Mouse (Mus musculus): ENCODE measurements around the gene Zbtb20.

Gene Zbtb20

GRCm38 (mm10) chr16:43297953-43298596 is 422.4 kb downstream of the Zbtb20 start:
- no peak for DNase-seq (ENCODE audit: low spot score)

GRCm38 (mm10) chr16:43300420-43300819 is 424.7 kb downstream of the Zbtb20 start:
- no peak for DNase-seq (ENCODE audit: low spot score)

- no peak for DNase-seq (ENCODE audit: low spot score)
These were observed 426.5 kb downstream of the Zbtb20 start for GRCm38 (mm10) chr16:43302171-43302570.

GRCm38 (mm10) chr16:43303245-43304197 is 427.8 kb downstream of the Zbtb20 start:
- peak; percentile 40 for DNase-seq (ENCODE audit: low spot score)

DNA sequence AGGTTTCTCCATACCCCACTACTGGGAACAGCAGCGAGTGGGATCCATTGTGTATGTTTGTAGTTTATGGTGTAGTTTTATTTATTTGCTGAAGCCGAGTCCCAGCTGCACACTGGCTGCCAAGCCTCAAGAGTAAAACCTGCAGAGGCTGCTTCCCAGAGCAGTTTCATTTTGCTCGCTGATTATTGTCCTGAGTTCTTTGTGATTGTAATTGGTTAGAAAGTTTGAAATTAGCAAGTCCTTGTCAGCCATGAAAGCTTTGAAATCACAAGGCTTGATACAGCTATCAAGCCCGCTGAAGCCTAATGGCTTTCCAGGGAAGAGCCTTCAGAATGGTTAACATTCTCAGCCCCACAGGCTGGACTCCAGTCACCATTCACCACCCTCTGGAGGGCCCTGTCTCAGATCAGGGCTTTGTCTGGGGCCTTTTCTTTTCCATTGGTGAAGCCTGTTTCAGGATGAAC is 434.3 kb downstream of the Zbtb20 start:
- DNase-seq (ENCODE audit: low spot score), result no peak

DNA sequence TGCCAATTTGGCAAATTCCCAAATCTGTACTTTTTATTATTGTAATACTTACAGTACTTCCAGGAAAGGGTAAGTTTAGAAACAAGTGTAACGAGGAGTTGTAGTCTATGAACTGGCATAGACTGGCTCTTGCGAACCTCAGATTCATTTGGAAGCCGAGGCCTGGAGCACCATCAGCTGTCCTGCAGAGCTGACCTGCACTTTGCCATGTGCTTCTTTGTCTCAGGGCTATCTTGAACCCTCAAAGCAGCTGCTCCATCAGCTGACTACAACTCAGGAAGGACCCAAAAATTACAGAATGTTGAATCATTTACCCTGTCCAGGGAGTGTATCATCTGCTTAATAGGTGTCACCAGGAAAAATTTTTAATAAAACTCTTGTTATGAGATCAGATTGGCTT is 448.3 kb downstream of the Zbtb20 start:
- DNase-seq (ENCODE audit: low spot score), result no peak

- no peak for DNase-seq (ENCODE audit: low spot score)
These were observed 452.5 kb downstream of the Zbtb20 start for GRCm38 (mm10) chr16:43328221-43328620.

DNA sequence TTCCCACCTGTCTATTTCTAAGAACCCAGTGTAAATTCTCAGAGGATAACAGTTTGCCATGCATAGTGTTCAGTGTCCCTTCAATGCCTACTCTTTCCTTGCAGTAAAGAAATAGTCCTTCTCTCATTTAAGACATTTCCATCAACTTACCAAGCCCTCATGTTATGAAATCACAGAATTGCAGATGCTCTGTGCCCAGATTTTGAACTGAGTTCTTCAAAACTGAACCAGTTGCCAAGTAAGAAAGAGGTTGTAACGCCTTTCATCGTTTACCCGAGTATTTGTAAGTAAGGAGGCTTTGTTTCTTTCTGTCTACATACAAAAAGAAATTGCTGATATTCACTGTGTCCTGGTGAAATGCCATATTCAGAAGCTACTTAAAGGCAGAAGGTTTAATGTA is 454.5 kb downstream of the Zbtb20 start:
- DNase-seq (ENCODE audit: low spot score), result no peak

GRCm38 (mm10) chr16:43331440-43331839 is 455.8 kb downstream of the Zbtb20 start:
- no peak for DNase-seq (ENCODE audit: low spot score)

- no peak for DNase-seq (ENCODE audit: low spot score)
These were observed 457.1 kb downstream of the Zbtb20 start for GRCm38 (mm10) chr16:43332734-43333133.

GRCm38 (mm10) chr16:43333265-43333664 is 457.6 kb downstream of the Zbtb20 start:
- no peak for DNase-seq (ENCODE audit: low spot score)

DNA sequence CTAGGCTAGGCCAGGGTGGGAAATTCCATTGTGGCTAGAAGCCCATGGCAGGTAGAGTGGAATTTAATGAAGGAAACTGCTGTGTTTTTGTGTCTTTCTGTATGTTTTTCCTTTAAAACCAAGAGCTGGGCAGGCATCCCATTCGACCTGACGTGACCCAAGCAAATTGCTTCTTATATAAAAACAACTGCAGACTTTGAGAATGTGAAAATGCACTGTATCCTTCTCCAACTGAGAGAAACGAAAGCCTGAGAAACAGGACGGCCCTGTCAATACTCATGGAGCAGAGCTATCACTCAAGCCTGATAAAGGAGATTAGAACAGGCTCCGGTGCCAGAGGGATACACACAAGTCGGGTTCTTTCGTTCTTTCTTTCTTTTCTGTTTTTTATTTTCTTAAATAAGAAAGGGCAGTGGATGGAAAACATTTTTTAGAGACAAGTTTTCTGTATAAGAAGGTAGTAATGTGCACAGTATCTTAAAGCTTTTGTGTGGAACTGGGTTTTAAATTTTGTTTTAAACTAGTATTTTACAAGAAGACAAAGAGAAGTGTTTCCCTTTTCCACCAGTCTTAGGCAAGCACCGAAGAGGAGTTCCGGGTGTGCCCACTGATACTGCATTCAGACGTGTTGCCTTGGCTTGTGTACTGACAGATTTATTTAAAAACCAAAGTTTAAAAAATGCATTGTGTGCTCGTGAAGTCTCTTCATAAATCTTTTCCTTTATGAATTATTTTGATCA is 458.9 kb downstream of the Zbtb20 start:
- peak; percentile 8 for DNase-seq (ENCODE audit: low spot score)

DNA sequence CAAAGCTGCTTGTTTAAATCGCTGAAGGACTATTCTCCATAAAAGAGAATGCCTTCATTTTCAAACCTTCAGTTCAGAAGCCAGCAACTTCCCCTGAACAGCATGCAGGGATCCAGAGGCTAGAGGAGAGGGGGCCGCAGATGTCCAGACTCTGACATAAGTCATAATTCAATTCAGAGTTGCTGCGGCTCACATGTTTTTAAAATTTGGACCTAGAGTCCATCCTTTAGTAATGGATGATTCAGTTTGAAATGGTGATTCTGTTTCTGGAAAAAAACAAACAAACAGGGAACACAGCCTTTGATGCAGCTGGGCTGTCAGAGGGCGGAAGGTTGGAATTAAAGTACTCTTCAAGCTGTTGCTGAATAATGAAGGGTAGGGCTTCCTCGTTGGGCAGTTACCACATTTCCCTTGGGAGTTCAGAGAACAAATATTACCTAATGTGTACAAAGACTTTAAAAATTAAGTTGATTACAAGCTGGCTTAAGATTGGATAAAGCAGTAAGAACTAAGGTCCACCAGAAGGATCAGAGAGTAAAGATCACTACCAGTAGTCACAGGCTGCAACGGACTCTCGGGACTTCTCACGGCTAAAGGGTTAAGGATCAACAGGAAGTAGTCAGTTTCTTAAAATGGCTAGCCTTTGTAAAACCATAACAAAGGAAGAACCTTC is 459.6 kb downstream of the Zbtb20 start:
- DNase-seq (ENCODE audit: low spot score), result no peak

GRCm38 (mm10) chr16:43335824-43336215 is 460.1 kb downstream of the Zbtb20 start:
- no peak for DNase-seq (ENCODE audit: low spot score)

GRCm38 (mm10) chr16:43340712-43341111 is 465.0 kb downstream of the Zbtb20 start:
- DNase-seq (ENCODE audit: low spot score), result no peak

DNA sequence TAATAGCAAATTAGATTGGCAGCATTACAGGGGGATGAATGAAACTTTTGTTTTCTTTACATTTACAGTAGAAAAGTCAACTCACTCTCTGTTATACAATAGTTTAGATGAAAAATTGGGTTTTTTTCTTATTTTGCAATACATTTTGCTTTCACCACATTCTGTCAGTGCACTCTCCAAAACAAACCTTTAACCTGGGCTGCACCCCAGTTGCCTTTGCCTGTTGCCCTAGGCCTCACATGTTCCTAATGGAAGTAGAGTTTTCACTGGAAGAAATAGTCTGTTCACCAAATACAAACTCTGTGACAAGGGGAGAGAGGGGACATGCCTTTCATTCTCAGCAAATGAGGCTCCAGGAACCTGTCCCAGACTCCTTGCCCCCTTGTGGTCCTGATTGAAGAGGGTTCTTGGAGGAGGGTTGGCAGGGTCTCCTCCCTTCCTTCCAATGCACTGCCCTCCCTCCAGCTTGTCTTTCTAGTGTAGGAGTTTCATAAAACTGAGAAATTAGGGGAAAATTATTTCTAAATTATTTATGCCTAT is 466.3 kb downstream of the Zbtb20 start:
- DNase-seq (ENCODE audit: low spot score), result no peak

GRCm38 (mm10) chr16:43346094-43346493 is 470.4 kb downstream of the Zbtb20 start:
- no peak for DNase-seq (ENCODE audit: low spot score)

DNA sequence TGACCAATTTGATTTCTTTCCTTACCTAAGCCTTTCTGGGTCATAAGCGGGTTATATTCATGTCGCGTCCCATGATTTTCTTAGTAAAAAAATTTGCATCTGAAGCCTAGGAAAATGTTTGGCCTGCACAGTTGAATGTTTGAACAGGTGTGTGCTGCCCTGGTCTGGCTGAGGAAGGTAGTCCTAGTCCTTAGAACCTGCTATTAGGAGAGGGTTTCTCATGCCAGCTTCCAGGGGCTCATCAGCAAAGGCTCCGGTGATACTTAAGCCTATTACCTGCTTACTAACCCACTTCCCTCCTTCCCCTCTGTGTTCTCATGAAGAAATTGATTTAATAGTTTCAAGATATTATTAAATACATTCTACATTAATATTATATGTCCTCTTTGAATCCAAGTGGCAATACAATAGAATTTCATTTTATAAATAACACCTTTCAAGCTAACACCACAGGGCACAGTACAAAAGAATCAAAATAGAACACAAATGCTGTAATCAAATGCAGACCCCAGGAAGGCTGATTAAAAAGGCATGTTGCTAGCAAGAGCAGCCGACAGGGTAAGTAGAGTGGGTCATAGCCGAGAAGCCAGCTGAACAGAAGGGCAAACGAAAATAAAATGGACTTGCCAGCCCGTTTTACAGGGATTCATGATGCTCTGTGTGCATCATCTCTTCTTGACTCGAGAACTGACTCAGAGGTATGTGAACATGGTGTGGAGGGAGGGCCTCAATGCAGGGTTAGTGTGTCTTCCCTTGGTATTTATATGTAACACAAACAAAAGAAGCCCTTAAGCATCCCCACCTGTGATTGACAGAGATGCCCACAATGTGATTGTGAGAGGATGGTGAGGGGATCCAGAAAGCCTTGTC is 480.3 kb downstream of the Zbtb20 start:
- DNase-seq (ENCODE audit: low spot score), result no peak

DNA sequence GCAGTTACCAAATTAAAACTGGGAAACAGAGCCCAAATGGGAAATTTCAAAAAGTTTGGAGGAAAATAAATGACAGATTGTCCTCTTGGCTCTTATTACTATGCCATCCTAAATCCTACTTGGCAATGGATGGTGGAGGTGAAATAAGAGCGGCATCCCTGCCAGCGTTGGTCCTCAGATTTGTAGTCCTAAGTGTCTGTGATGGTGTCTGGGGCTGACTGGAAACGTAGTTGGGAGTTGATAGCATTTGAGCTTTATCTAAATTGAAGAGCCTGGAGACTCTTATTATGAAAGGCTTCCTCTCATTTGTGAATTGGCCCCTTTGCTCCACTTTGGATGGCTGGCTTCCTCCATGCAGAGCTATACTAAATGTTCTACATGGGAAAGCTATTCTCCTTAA is 483.9 kb downstream of the Zbtb20 start:
- no peak for DNase-seq (ENCODE audit: low spot score)

GRCm38 (mm10) chr16:43360112-43360511 is 484.4 kb downstream of the Zbtb20 start:
- no peak for DNase-seq (ENCODE audit: low spot score)
